Mouse (Mus musculus): ENCODE results near the gene Tmem258. TPM values are rescaled to one million over a fixed set of nuclear protein-coding genes. Genes with fewer than 3 reads are reported as not detected.

Gene Tmem258
- polyA plus RNA-seq, 1 experiment from 2014 or later, result 563 TPM

Small RNAs within 50 kb of the gene (microRNA-seq; reads per million reads assigned to microRNA genes)
- gene Mir6993 (ENCODE audit: borderline number of aligned reads), result 2.1 reads per million

Other genes starting within 250 kb of the Tmem258 start
- gene Fth1, start 223.4 kb upstream of the Tmem258 start, polyA plus RNA-seq (2015; fragmentation: Nextera tagmentation; extraction: Ambion mirVana), result 2,555 and 2,649 TPM in 2 replicates
- gene Best1, start 202.4 kb upstream of the Tmem258 start, polyA plus RNA-seq (2015; fragmentation: Nextera tagmentation; extraction: Ambion mirVana), result 0.39 and 0.54 TPM in 2 replicates
- 12.6 and 13.3 TPM in 2 replicates for gene Rab3il1, start 202.3 kb upstream of the Tmem258 start, polyA plus RNA-seq (2015; fragmentation: Nextera tagmentation; extraction: Ambion mirVana)
- gene Fads3, start 162.4 kb upstream of the Tmem258 start, polyA plus RNA-seq (2015; fragmentation: Nextera tagmentation; extraction: Ambion mirVana), result 1.2 and 1.6 TPM in 2 replicates
- 27.7 and 29.0 TPM in 2 replicates for gene Fads2, start 102.3 kb upstream of the Tmem258 start, polyA plus RNA-seq (2015; fragmentation: Nextera tagmentation; extraction: Ambion mirVana)
- gene Fads1, start 21.1 kb upstream of the Tmem258 start, polyA plus RNA-seq (2015; fragmentation: Nextera tagmentation; extraction: Ambion mirVana), result 29.0 and 29.2 TPM in 2 replicates
- 127 and 136 TPM in 2 replicates for gene Fen1, start 155 bp downstream of the Tmem258 start, polyA plus RNA-seq (2015; fragmentation: Nextera tagmentation; extraction: Ambion mirVana)
- gene Myrf, start 36.7 kb downstream of the Tmem258 start, polyA plus RNA-seq (2015; fragmentation: Nextera tagmentation; extraction: Ambion mirVana), result 0.03 and 0.12 TPM in 2 replicates
- 0.17 and 0.18 TPM in 2 replicates for gene Dagla, start 100.9 kb downstream of the Tmem258 start, polyA plus RNA-seq (2015; fragmentation: Nextera tagmentation; extraction: Ambion mirVana)
- 0.23 and 0.60 TPM in 2 replicates for gene Syt7, start 185.1 kb downstream of the Tmem258 start, polyA plus RNA-seq (2015; fragmentation: Nextera tagmentation; extraction: Ambion mirVana)